Mouse (Mus musculus): Measurements from ENCODE around the gene Gm28053.

Gm28053 gene

DNA sequence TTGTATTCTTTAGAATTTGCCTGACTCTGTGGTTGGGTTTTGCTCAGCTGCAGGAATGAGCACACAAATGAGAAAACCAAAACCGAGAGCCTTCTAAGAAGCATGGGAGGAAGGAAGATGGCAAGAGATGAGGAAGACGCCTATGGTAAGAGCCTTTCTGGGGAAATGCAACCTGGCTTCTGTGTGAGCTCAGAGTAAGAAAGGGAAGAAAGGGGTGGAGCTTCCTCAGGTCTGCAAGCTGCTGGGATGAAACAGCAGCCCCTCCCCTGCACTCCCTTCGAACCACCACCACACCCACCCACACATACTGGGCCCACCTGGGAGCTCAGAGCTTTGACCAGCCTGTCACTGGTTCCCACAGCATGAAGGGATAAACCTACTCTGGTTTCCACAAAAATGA, 22.9 kb downstream of the Gm28053 start:
- no peak for DNase-seq (ENCODE audit: low read depth, low spot score)

DNA sequence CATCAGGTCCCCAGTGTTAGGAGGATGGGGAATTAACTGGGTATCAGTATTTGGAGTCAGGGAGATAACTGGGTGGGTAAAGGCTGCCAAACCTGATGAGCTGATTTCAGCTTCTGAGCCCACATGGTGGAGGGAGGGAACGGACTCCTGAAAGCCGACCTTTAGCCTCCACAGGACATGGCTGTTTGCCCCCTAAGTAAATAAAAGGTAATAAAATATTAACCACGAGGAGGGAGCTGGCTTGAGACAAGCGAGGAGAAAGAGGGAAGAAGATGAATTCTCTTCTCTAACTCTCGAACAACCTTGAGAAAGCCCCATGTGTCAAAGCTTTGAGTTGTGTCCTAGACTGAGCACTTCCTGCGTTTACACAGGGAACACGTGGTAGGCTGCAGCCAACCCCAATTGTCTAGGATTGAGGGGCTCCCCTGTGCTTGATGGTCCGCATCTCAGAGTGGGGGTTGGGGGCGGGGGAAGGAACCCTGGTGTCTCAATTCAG, 23.4 kb downstream of the Gm28053 start:
- DNase-seq (ENCODE audit: low read depth, low spot score), result no peak

DNA sequence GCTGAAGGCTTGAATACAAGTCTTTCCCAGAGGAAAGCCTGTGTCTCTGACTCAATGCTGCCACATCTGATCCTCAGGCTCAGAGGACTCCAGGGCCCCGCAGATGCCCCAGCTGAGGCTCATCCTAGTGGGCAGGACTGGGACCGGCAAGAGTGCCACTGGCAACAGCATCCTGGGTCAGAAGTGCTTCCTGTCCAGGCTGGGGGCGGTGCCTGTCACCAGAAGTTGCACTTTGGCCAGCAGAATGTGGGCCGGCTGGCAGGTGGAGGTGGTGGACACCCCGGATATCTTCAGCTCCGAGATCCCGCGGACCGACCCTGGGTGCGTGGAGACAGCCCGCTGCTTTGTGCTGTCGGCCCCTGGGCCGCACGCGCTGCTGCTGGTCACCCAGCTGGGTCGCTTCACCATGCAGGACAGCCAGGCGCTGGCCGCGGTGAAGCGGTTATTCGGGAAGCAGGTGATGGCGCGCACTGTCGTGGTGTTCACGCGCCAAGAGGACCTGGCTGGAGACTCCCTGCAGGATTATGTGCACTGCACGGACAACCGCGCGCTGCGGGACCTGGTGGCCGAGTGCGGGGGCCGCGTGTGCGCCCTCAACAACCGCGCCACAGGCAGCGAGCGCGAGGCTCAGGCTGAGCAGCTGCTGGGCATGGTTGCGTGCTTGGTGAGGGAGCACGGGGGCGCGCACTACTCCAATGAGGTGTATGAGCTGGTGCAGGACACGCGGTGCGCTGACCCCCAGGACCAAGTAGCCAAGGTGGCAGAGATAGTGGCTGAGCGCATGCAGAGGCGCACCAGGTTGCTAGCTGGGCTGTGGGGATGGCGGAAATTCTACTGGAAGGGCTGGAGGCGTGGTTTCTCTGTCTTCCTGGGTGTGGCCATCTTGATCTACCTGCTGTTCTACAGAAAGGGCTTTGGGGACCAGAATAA, 24.3 kb downstream of the Gm28053 start:
- no peak for DNase-seq (ENCODE audit: low read depth, low spot score)

DNA sequence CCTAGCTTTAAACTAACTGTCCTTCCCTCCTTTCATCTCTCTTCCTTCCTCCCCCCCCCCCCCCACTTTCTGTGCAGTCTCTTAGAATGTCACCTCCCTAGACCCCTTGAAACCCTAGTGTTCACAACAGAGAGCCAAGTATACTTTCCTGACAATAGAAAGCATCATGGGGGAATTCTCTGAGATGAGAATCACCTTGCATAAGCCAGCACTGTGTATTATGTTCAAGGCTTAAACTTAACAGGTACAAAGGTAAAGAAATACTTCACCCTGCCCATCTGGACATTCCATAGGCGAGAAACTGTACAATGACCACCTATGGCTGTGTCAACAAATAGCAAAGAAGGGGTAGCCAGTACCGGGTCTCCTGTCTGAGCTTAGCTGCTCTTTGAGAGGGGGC, 27.1 kb downstream of the Gm28053 start:
- DNase-seq (ENCODE audit: low read depth, low spot score), result no peak

DNA sequence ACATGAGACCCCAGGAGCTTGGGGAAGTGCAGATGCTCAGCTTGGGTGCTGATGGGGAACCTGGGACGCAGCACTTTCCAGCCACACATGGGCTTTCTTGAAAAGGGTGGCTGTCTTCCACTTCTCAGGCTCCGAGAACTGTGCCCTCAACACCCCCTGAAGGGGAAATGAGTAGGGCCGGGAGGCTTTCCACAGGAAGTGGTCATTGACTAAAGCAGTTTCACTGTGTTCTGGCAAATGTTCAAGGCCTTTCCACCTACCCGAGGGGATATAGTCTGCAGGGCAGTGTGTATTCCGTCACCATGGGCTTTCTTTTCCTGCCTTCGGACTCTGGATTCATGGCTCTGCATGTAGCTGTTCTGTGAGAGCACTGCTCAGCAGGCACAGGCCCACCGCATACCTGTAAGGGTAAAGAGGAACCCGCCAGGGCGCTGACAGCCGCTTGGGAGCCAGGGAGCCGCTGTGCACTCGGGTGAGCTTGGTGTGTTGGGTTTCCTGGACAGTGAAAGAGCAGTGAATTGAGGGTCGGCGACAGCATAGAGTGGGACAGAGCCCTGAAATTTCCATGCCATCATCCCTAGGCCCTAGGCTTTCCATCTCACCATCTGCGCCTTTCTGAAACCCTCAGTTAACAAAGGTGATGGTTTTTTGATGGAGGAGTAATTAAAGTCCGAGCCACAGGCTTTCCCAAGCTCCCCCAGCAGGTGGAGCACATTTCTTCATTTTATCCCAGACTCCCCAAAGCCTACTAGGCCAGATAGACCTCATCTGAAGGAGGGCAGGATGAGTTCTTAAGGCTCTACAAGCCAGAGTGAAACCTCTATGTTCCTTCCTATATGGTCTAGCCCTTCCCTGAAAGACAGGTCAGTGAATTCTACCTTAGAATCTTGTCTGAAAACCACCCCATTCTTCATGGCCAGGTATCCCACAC, 27.8 kb downstream of the Gm28053 start, which contains the start of gene Gimap5:
Gene Gimap5 (plus strand): TSS at position 239 of the 931 bp plus-strand sequence.
- no peak for DNase-seq (ENCODE audit: low read depth, low spot score)

DNA sequence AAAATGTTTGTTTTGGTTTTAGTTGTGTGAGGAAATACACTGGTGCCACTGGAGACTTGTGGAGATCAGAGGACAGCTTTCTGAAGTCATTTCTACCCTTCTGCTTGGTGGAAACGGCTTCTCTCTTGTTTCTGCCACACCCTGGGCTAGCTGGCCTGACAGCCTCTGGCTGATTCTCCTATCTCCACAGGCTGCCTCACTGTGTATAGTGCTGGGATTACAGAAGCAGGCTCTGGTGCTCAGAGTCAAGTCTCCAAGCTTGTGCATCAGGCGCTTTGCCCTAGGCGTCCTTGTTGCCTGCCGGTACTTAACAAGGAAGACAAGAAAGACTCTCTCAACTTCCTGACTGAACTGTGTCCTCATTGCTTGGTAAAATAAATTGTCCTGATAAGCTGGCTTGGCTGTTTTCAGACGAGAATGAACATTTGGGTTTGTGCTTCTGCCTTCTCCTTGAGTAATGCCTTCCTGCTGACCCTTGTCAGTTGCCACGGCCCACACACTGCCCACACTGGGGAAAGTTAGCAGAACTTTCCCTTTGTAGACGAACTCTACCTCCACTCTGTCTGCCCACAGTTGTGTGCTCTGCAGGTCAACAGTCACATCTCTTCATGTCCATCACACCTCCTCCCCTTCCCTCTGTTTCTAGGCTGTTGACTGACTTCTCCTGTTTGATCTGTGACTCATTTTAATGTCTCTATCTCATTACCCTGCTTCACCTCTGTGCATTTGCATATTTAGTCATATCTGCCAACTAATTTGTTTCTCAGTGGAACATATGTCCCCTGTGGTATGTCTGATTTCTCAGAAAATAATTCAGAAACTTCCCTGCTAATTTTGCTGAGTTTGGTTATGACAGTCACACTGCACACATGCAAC, 28.9 kb downstream of the Gm28053 start:
- no peak for DNase-seq (ENCODE audit: low read depth, low spot score)

DNA sequence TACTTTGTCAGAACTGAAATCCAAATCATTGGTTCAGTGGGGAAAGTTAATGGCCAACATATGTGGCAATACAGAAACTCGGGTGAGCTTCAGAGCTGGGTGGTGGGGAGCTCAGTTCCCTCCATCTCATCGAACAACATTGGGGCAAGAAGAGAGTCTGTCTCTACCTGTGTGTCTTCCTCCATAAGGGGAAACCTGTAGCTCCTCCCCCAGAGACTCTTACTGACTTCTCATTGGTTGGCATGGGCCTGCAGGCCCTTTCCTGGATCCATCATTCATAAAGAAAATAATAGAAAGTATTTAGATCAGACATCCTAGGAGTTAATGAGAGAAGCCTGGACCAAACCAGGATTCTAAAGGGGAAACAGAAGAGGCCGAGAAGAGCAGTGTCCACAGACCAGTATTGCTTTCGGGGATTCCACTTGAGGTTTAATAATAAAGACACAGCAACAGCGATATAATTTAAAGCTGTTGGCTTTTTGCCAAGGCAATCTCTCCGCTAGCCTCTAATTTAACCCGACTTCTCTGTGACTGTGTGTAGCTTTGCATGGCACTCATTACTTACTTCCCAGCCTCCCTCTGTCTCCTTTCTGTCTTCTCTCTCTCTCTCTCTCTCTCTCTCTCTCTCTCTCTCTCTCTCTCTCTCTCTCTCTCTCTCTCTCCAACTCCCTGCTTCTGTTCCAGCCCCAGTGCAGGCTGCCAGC, 45.3 kb downstream of the Gm28053 start:
- no peak for DNase-seq (ENCODE audit: low read depth, low spot score)

DNA sequence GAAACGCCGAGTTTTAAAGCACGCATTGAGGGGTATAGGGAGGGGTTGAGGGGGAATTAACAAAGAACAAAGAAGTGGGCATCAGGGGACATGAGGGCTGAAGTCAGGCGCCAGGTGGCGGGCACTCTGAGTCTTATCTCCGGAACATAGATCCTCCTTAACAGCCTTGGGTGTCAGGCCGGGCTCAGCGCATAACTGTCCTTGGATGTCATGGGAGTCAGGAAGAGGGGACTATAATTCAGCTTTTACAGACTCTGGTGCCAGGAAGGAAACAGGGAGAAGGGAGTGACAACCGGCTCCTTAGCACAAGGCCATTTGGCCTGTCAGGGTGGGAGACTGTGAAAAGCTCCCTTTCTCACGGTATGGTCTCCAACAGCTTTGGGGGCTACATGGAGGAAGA, 46.1 kb downstream of the Gm28053 start:
- no peak for DNase-seq (ENCODE audit: low read depth, low spot score)

DNA sequence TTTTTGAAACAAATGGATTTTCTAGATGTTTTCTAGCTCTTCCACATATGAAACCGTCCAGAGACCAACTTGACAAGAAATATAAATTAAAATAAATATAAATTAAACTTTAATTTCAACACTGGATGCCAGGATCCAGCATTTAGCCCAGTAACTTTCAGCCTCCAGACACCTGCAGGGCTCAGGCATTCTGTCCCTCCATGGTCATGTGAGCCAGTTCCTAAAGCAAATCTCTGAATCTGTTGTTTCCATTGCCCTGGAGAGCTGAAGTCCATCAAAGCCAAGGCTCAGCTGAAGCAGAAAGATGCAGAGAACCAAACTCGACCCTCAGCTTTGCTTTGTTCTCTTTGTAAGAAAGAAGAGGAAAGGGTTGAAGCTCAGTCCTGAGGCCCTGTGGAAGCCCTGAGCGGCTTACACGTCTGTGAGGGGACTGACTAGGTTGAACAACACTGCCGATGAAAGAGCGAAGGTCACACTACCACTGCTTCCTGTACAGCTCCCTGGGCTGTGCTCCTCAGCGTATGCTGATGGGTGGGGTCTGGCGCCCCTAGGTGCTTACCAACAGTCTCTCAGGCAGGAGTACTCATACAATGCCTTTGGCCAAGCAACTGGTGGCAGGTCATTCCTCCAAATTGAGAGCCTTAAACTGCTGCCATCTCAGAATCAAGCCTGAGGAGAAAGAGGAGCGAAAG, 49.9 kb downstream of the Gm28053 start:
- DNase-seq (ENCODE audit: low read depth, low spot score), result no peak

DNA sequence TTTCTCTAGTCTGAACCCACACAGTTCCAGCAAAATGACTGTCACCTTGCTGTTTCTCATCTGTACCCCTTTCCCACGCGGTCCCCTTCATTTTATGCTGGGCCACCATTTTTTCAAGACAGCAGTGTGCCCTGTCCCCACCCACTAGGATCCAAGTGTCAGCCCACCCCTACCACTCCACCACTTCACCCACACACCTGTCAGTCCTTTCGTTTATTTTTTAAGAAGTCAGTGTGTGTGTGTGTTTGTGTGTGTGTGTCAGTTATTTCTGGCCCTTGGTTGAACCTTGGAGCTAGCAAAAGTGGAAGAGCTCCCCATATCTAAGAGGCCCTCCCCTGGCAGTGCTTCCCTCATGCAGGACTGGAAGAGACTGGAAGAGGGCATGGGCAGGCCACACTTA, 50.5 kb downstream of the Gm28053 start:
- no peak for DNase-seq (ENCODE audit: low read depth, low spot score)

DNA sequence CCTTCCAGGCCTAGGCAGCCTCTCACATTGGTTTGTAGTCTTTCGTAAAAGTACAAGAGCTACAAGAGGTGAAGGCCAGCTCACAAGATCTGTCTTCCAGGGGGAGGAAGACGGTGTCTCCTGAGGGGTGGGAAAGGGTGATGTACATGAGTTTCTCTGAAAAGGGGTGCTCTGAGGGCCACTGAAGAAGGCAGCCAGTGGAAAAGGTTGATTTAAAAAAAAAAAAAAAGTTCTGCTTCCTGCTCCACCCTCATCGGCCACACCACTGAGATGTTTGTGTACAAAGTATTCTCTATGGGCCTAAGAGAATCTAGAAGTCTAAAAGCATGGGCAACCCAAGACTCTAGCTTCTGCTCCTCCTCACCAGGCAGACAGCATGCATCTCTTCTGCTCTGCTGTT, 52.3 kb downstream of the Gm28053 start, which contains the start of gene Gimap3:
Gene Gimap3 (minus strand): TSS at position 156 of the 400 bp plus-strand sequence.
- DNase-seq (ENCODE audit: low read depth, low spot score), result no peak

DNA sequence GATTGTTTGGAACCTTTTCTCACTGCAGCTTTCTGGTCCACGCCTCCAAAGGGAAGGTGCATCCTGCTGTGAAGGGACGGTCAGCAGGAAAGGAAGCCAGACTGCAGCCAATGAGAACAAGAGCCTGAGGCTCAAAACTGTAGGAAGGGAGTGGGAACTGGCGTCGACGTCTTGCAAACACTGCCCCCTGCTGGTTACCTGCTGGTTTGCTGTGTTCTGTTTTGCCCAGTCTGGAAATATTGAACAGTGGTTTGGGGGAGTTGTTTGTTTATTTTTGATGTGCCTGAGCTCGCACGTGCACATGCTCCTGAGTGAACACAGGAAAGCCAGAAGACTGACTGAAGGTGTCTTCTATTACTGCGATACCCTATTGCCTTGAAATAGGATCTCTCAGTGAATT, 53.6 kb downstream of the Gm28053 start:
- peak; percentile 33 for DNase-seq (ENCODE audit: low read depth, low spot score)

DNA sequence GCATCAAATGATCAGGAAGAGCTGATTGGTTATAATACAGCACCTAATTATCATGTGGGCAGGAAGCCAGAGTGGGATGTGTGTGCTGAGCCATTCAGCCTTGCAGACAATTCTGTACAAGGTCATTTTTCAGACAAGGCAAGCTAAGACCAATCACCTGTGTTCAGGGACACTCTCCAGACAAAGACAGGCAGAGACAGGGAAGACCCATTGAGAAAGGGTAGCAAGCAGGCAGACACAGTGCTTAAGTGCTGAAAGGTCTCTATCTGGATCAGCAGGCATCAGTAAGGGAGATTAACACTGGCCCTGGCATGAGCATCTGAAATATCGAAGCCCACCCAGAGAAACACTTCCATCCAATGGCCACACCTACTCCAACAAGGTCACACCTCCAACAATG, 66.0 kb downstream of the Gm28053 start:
- DNase-seq (ENCODE audit: low read depth, low spot score), result no peak

DNA sequence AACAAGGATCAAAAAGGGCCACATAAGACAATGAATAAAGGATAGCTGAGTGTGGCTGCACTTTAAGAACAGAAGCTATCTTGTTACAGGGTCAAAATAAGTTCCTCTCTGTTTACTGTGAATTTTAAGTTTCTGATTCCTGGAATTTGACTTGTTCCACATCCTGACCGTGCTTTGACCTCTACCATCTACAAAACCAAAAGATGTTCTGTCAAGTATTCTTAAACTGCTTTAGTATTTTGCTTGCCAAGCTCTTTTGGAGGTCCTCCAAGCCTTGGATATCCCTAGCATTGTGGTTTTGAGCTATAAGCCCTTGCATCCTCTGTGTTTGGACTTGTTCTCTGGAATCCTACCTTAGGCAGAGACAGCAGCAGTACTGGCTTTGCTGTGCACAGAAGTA, 66.8 kb downstream of the Gm28053 start:
- DNase-seq (ENCODE audit: low read depth, low spot score), result no peak

DNA sequence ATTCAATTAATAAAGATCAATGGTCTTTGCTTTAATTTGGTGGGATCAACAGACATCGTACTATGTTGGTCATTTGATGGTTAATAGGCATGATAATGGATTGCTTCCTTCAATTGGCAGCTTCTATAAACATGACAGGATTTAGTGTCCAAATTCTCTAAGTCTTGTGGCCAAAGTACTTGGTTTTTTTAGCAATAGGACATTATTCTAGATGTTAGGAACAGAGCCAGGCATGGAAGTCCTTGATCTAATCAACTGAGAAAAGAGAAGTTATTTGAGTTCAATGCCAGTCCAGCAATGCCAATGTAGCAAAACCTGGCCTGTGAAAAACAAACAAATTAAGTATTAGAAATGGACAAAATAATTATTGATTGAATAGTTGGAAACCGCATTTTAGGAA, 67.2 kb downstream of the Gm28053 start:
- no peak for DNase-seq (ENCODE audit: low read depth, low spot score)

DNA sequence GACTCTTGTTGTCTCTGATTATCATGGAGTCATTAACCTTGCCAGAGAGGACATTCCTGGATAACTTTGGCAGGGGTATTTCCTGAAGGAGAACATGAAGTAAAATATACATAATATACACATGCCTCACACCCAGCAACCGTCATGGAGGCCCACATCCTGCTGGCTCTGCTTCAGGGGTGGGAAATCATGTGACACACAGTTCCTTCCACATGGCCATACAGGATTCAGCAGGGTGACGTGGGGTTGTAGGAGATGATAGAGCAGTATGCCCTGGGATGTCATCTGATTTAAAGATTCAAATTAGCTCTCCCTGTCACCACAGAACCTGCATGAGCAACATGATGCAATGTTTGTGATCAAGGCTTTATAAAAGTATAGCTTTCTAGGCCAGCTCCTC, 69.5 kb downstream of the Gm28053 start:
- DNase-seq (ENCODE audit: low read depth, low spot score), result no peak

DNA sequence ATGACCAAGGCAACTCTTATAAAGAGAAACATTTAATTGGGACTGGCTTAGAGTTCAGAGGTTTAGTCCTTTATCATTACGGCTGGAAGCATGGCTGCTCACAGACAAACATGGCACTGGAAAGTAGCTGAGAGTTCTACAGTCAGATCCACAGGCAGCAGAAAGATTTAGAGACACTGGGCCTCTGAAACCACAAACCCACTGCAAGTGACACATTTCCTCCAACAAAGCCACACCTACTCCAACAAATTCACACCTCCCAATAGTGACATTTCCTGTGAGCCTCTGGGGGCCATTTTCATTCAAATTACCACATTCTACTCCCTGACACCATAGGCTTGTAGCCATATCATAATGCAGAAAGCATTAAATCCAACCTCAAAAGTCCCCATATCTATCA, 83.5 kb downstream of the Gm28053 start:
- no peak for DNase-seq (ENCODE audit: low read depth, low spot score)

Measured in telencephalon, adult 2 months (tissue).